Mouse (Mus musculus): ENCODE measurements around the gene Zfp987. TPM values are rescaled to one million over a fixed set of nuclear protein-coding genes. Genes with fewer than 3 reads are reported as not detected.
"Not testable (repeated sequence)": the region's sequence is repeated elsewhere in the genome, so short reads cannot be mapped to it uniquely, and the experiment has no call there.

The Zfp987 gene
- polyA plus RNA-seq, 1 experiment from 2014 or later, result not detected

- not testable (repeated sequence) for H3K9ac ChIP-seq (ENCODE audit: low read depth, low read length); ATAC-seq (ENCODE audit: low read depth); H3K4me3 ChIP-seq (ENCODE audit: low read depth, low read length); DNase-seq (ENCODE audit: low spot score); H3K4me2 ChIP-seq (ENCODE audit: low read depth, low read length); H3K4me1 ChIP-seq (ENCODE audit: control insufficient read depth, insufficient read depth, low read length); H3K27ac ChIP-seq (replicated peaks; ENCODE audit: low read depth, low read length); H3K27me3 ChIP-seq (replicated peaks; ENCODE audit: control insufficient read depth, insufficient read depth, low read length); H3K36me3 ChIP-seq (ENCODE audit: control insufficient read depth, insufficient read depth, low read length)
- H3K9me3 ChIP-seq (ENCODE audit: control insufficient read depth, low read length), result peaks cover 33% of the 10 kb centered on the region
- 71% methylated on average over 6 of the region's 6 CpGs for WGBS
These were observed 34.1 kb upstream of the Zfp987 start for GRCm38 (mm10) chr4:146063001-146063400.

GRCm38 (mm10) chr4:146063621-146064020 is 33.5 kb upstream of the Zfp987 start:
- ATAC-seq (ENCODE audit: low read depth), result not testable (repeated sequence)

GRCm38 (mm10) chr4:146064807-146065206 is 32.3 kb upstream of the Zfp987 start:
- peaks cover 24% of the 10 kb centered on the region for H3K9me3 ChIP-seq (ENCODE audit: control insufficient read depth, low read length)
- not testable (repeated sequence) for H3K27ac ChIP-seq (replicated peaks; ENCODE audit: low read depth, low read length)

More at GRCm38 (mm10) chr4:146063621-146064020, 33.5 kb upstream of the Zfp987 start:
- not testable (repeated sequence) for H3K36me3 ChIP-seq (ENCODE audit: control insufficient read depth, insufficient read depth, low read length); H3K9ac ChIP-seq (ENCODE audit: low read depth, low read length); H3K4me3 ChIP-seq (ENCODE audit: low read depth, low read length); H3K4me1 ChIP-seq (ENCODE audit: control insufficient read depth, insufficient read depth, low read length); H3K27me3 ChIP-seq (replicated peaks; ENCODE audit: control insufficient read depth, insufficient read depth, low read length); H3K27ac ChIP-seq (replicated peaks; ENCODE audit: low read depth, low read length); DNase-seq (ENCODE audit: low spot score); H3K4me2 ChIP-seq (ENCODE audit: low read depth, low read length)
- 87% methylated on average over 15 of the region's 15 CpGs for WGBS
- H3K9me3 ChIP-seq (ENCODE audit: control insufficient read depth, low read length), result peaks cover 32% of the 10 kb centered on the region

GRCm38 (mm10) chr4:146066932-146067580 is 30.0 kb upstream of the Zfp987 start:
- not testable (repeated sequence) for ATAC-seq (ENCODE audit: low read depth); DNase-seq (ENCODE audit: low spot score); H3K36me3 ChIP-seq (ENCODE audit: control insufficient read depth, insufficient read depth, low read length); H3K4me1 ChIP-seq (ENCODE audit: control insufficient read depth, insufficient read depth, low read length); H3K27me3 ChIP-seq (replicated peaks; ENCODE audit: control insufficient read depth, insufficient read depth, low read length); H3K27ac ChIP-seq (replicated peaks; ENCODE audit: low read depth, low read length); H3K9ac ChIP-seq (ENCODE audit: low read depth, low read length)
- Histone ChIP-seq H3K4me3 (ENCODE audit: low read depth, low read length) (peak overlapping the region; percentile 15), H3K4me2 (ENCODE audit: low read depth, low read length) (peak overlapping the region; percentile 31), H3K9me3 (ENCODE audit: control insufficient read depth, low read length) (peaks cover 24% of the 10 kb centered on the region)
- 51% methylated on average over 24 of the region's 45 CpGs for WGBS

More at GRCm38 (mm10) chr4:146064807-146065206, 32.3 kb upstream of the Zfp987 start:
- not testable (repeated sequence) for H3K36me3 ChIP-seq (ENCODE audit: control insufficient read depth, insufficient read depth, low read length); ATAC-seq (ENCODE audit: low read depth); H3K4me3 ChIP-seq (ENCODE audit: low read depth, low read length); DNase-seq (ENCODE audit: low spot score); H3K4me2 ChIP-seq (ENCODE audit: low read depth, low read length); H3K9ac ChIP-seq (ENCODE audit: low read depth, low read length); H3K27me3 ChIP-seq (replicated peaks; ENCODE audit: control insufficient read depth, insufficient read depth, low read length); H3K4me1 ChIP-seq (ENCODE audit: control insufficient read depth, insufficient read depth, low read length)
- 72% methylated on average over 4 of the region's 5 CpGs for WGBS

- not testable (repeated sequence) for H3K4me1 ChIP-seq (ENCODE audit: control insufficient read depth, insufficient read depth, low read length); H3K36me3 ChIP-seq (ENCODE audit: control insufficient read depth, insufficient read depth, low read length); H3K27me3 ChIP-seq (replicated peaks; ENCODE audit: control insufficient read depth, insufficient read depth, low read length); H3K27ac ChIP-seq (replicated peaks; ENCODE audit: low read depth, low read length); H3K9ac ChIP-seq (ENCODE audit: low read depth, low read length); ATAC-seq (ENCODE audit: low read depth); DNase-seq (ENCODE audit: low spot score)
- 22% methylated on average over 52 of the region's 55 CpGs for WGBS
- peak overlapping the region; percentile 15 for H3K4me3 ChIP-seq (ENCODE audit: low read depth, low read length)
- H3K9me3 ChIP-seq (ENCODE audit: control insufficient read depth, low read length), result peaks cover 19% of the 10 kb centered on the region
- H3K4me2 ChIP-seq (ENCODE audit: low read depth, low read length), result peak overlapping the region; percentile 31
These were observed 29.5 kb upstream of the Zfp987 start for GRCm38 (mm10) chr4:146067594-146067993.

- H3K36me3 ChIP-seq (ENCODE audit: control insufficient read depth, insufficient read depth, low read length); H3K9ac ChIP-seq (ENCODE audit: low read depth, low read length); H3K4me1 ChIP-seq (ENCODE audit: control insufficient read depth, insufficient read depth, low read length); H3K4me3 ChIP-seq (ENCODE audit: low read depth, low read length); H3K9me3 ChIP-seq (ENCODE audit: control insufficient read depth, low read length); H3K27me3 ChIP-seq (replicated peaks; ENCODE audit: control insufficient read depth, insufficient read depth, low read length); DNase-seq (ENCODE audit: low spot score); H3K4me2 ChIP-seq (ENCODE audit: low read depth, low read length); ATAC-seq (ENCODE audit: low read depth); H3K27ac ChIP-seq (replicated peaks; ENCODE audit: low read depth, low read length): not testable (repeated sequence)
- 81% methylated on average over 5 of the region's 7 CpGs for WGBS
These were observed 23.8 kb upstream of the Zfp987 start for GRCm38 (mm10) chr4:146073264-146073663.

- H3K36me3 ChIP-seq (ENCODE audit: control insufficient read depth, insufficient read depth, low read length); ATAC-seq (ENCODE audit: low read depth); H3K27me3 ChIP-seq (replicated peaks; ENCODE audit: control insufficient read depth, insufficient read depth, low read length); H3K9me3 ChIP-seq (ENCODE audit: control insufficient read depth, low read length); H3K4me1 ChIP-seq (ENCODE audit: control insufficient read depth, insufficient read depth, low read length); H3K4me3 ChIP-seq (ENCODE audit: low read depth, low read length); H3K27ac ChIP-seq (replicated peaks; ENCODE audit: low read depth, low read length); DNase-seq (ENCODE audit: low spot score); H3K4me2 ChIP-seq (ENCODE audit: low read depth, low read length); H3K9ac ChIP-seq (ENCODE audit: low read depth, low read length): not testable (repeated sequence)
- 61% methylated on average over 3 of the region's 3 CpGs for WGBS
These were observed 4.3 kb downstream of the Zfp987 start for GRCm38 (mm10) chr4:146101448-146101847.

GRCm38 (mm10) chr4:146156524-146156923 is 59.4 kb downstream of the Zfp987 start, which contains the start of gene Zfp600:
Gene Zfp600 (plus strand): TSS chr4:146156824.
- H3K27me3 ChIP-seq (replicated peaks; ENCODE audit: control insufficient read depth, insufficient read depth, low read length); DNase-seq (ENCODE audit: low spot score); ATAC-seq (ENCODE audit: low read depth); H3K4me3 ChIP-seq (ENCODE audit: low read depth, low read length); H3K36me3 ChIP-seq (ENCODE audit: control insufficient read depth, insufficient read depth, low read length); H3K9me3 ChIP-seq (ENCODE audit: control insufficient read depth, low read length); H3K27ac ChIP-seq (replicated peaks; ENCODE audit: low read depth, low read length); H3K4me1 ChIP-seq (ENCODE audit: control insufficient read depth, insufficient read depth, low read length); H3K4me2 ChIP-seq (ENCODE audit: low read depth, low read length); H3K9ac ChIP-seq (ENCODE audit: low read depth, low read length): not testable (repeated sequence)
- WGBS, result no CpG with 5 or more reads among the region's 6 CpGs

GRCm38 (mm10) chr4:146162893-146163292 is 65.8 kb downstream of the Zfp987 start:
- not testable (repeated sequence) for H3K27me3 ChIP-seq (replicated peaks; ENCODE audit: control insufficient read depth, insufficient read depth, low read length); ATAC-seq (ENCODE audit: low read depth); DNase-seq (ENCODE audit: low spot score); H3K4me3 ChIP-seq (ENCODE audit: low read depth, low read length); H3K4me1 ChIP-seq (ENCODE audit: control insufficient read depth, insufficient read depth, low read length); H3K36me3 ChIP-seq (ENCODE audit: control insufficient read depth, insufficient read depth, low read length); H3K9ac ChIP-seq (ENCODE audit: low read depth, low read length); H3K27ac ChIP-seq (replicated peaks; ENCODE audit: low read depth, low read length); H3K4me2 ChIP-seq (ENCODE audit: low read depth, low read length); H3K9me3 ChIP-seq (ENCODE audit: control insufficient read depth, low read length)
- 93% methylated on average over 2 of the region's 4 CpGs for WGBS
